Mouse (Mus musculus) spleen, adult 2 months (tissue): ENCODE results near the gene Cep135.

ENCODE experiments used
- CTCF ChIP-seq: fragments of 200-500 bp; IDR thresholded peaks from 2 replicates; pipeline ENCODE4 v1.5.1; 2011; ENCODE audit warnings: mild to moderate bottlenecking, inconsistent platforms; ENCODE audit not compliant: insufficient read depth, insufficient read length, insufficient replicate concordance; ENCODE audit errors: extremely low read depth
- POLR2A ChIP-seq: fragments of 200-500 bp; IDR thresholded peaks from 2 replicates; pipeline ENCODE4 v1.6.1; 2011; ENCODE audit warnings: low read depth, low read length, inconsistent platforms

DNA sequence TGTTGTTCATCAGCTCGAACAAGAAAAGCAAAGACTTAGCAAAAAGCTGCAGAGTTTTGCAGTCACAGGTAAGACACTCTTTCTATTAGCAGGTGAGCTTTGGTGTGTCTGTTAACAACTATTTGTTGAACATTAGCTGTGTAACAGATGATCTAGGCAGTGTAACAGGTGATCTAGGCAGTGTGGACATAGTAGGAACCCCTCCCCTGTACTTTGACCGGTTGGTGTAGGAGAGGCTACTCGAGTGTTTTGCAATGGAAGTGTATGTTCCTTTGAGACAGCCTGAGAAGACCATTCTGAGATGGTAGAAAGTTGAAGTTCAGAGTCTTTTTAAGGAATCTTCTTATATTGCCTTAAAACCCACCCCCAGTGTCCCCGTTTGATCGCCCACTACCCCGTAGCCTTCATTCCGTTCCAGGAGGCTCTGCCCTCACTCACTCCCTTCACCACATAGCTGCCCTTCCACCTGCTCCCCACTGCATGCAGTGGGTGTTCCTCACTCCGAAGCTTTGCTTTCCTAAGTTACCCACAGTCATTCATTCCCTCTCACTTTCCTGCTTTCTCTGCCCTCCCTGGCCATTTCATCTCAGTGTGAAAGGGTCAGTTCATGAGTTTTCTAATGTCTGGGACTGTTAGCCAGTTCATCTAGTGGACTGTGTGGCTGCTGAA, 21.3 kb downstream of the Cep135 start:
- no peak for TF ChIP-seq POLR2A
- no peak for TF ChIP-seq CTCF
